Mouse (Mus musculus): ENCODE results near the gene Nob1. TPM values are rescaled to one million over a fixed set of nuclear protein-coding genes. Genes with fewer than 3 reads are reported as not detected.

The Nob1 gene
- polyA plus RNA-seq, 1 experiment from 2014 or later, result 94.9 TPM

DNA sequence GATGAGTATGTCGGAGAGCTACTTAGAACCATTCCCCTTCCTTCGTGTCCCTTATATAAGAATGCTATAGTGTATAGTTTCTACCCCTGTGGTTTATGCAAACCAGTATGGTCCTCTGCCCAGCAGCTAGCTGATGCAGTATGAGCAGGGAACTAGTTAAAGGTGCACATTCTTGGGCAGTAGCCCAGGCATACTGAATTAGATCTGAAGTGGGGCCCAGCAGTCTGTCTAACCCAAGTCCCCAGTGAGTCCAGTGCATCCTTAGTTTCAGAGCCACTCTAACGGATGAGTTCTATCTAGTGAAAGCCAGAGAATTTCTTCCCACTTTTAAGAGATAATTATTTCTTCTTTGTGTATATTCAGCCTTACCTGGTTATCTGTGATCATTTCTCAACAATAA is 47.5 kb downstream of the Nob1 start:
- no peaks in the 10 kb centered on the region for H3K27me3 ChIP-seq (ENCODE audit: control insufficient read depth, insufficient read depth, low read length)
- ATAC-seq (ENCODE audit: insufficient number of reproducible peaks, low FRiP score, low TSS enrichment, low read depth), result no peak
- H3K4me2 ChIP-seq (ENCODE audit: low read depth, severe bottlenecking), result no peak overlapping the region
- H3K27ac ChIP-seq (replicated peaks; ENCODE audit: low read depth, low read length), result no peak overlapping the region
- DNase-seq (ENCODE audit: low spot score), result no peak
- no peaks in the 10 kb centered on the region for H3K9me3 ChIP-seq (ENCODE audit: control insufficient read depth, low read length)
- no peak overlapping the region for H3K4me3 ChIP-seq (ENCODE audit: low read depth, low read length)
- 93% methylated on average over 3 of the region's 3 CpGs for WGBS
- H3K9ac ChIP-seq (ENCODE audit: low read length), result no peak overlapping the region
- peaks cover 3% of the 10 kb centered on the region; the same call in 1 of the 2 replicates for H3K36me3 ChIP-seq (ENCODE audit: control insufficient read depth, insufficient read depth, low read length)
- no peaks in the 10 kb centered on the region for H3K4me1 ChIP-seq (ENCODE audit: control insufficient read depth, insufficient read depth, low read length)

DNA sequence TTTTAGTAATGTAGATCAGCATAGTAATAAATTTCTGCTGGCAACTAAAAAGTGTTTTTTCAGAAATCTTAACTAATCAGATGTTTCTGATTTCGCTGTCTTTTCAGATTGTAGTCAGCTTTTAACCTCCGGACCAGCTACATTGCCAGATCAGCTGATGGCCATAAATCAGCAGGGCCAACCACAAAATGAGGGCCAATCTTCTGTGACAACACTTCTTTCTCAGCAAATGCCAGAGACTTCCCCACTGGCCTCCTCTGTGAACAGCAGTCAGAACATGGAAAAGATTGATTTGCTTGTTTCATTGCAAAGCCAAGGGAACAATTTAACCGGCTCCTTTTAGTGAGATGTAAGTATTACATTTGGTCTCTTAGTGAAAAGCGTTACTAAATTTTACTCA is 54.5 kb downstream of the Nob1 start:
- 78% methylated on average over 4 of the region's 4 CpGs for WGBS
- H3K4me1 ChIP-seq (ENCODE audit: control insufficient read depth, insufficient read depth, low read length), result no peaks in the 10 kb centered on the region
- H3K9ac ChIP-seq (ENCODE audit: low read length), result no peak overlapping the region
- no peak overlapping the region for H3K27ac ChIP-seq (replicated peaks; ENCODE audit: low read depth, low read length)
- H3K27me3 ChIP-seq (ENCODE audit: control insufficient read depth, insufficient read depth, low read length), result no peaks in the 10 kb centered on the region
- H3K4me2 ChIP-seq (ENCODE audit: low read depth, severe bottlenecking), result no peak overlapping the region
- H3K4me3 ChIP-seq (ENCODE audit: low read depth, low read length), result no peak overlapping the region
- H3K9me3 ChIP-seq (ENCODE audit: control insufficient read depth, low read length), result no peaks in the 10 kb centered on the region
- peaks cover 6% of the 10 kb centered on the region for H3K36me3 ChIP-seq (ENCODE audit: control insufficient read depth, insufficient read depth, low read length)
- DNase-seq (ENCODE audit: low spot score), result no peak
- no peak for ATAC-seq (ENCODE audit: insufficient number of reproducible peaks, low FRiP score, low TSS enrichment, low read depth)

Other genes with a start within 250 kb of the Nob1 start
- gene Nfat5, start 131.6 kb downstream of the Nob1 start, polyA plus RNA-seq (2014; fragmentation: Nextera tagmentation; extraction: Ambion mirVana), result 13.0 and 15.3 TPM in 2 replicates
- 19.5 and 21.5 TPM in 2 replicates for gene Nqo1, start 21.8 kb downstream of the Nob1 start, polyA plus RNA-seq (2014; fragmentation: Nextera tagmentation; extraction: Ambion mirVana)
- 165 and 176 TPM in 2 replicates for gene Wwp2, start 11.3 kb upstream of the Nob1 start, polyA plus RNA-seq (2014; fragmentation: Nextera tagmentation; extraction: Ambion mirVana)
- gene Psmd7, start 163.4 kb upstream of the Nob1 start, polyA plus RNA-seq (2014; fragmentation: Nextera tagmentation; extraction: Ambion mirVana), result 409 and 415 TPM in 2 replicates